Mouse (Mus musculus) yolk sac, embryonic 10.5 days (tissue): ENCODE measurements around the gene Gm28870.
"Not testable (repeated sequence)": the region's sequence is repeated elsewhere in the genome, so short reads cannot be mapped to it uniquely, and the experiment has no call there.

Experiments
- DNase-seq: peaks from one replicate; pipeline ENCODE4 v3.0.0-alpha.2; 2017; ENCODE audit warnings: low spot score

The Gm28870 gene

DNA sequence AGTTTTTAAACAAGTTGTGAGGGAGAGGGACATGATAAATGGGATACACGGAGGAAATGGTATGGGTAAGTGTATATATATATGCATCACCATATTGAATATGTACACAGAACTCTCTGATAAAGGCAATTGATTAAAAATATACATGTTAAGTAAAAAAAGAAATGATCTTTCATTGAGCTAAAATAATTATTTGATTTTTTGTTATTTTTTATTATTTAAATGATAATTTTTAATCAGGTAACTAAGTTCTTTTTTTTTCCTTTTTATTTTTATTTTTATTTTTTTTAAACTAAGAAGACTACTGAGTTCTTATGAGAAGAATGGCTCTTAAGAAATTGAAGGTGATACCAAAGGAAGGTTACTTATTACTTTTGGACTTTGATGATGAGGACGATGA, at the start of gene Gm28870:
Gm28870 (plus strand) TSS at position 301 of the 400 bp plus-strand sequence.
- DNase-seq, result not testable (repeated sequence)
